Mouse (Mus musculus): Measurements from ENCODE around the gene Mindy4. TPM values are rescaled to one million over a fixed set of nuclear protein-coding genes. Genes with fewer than 3 reads are reported as not detected.

The Mindy4 gene
- polyA plus RNA-seq, 1 experiment from 2014 or later: 5.0 TPM

DNA sequence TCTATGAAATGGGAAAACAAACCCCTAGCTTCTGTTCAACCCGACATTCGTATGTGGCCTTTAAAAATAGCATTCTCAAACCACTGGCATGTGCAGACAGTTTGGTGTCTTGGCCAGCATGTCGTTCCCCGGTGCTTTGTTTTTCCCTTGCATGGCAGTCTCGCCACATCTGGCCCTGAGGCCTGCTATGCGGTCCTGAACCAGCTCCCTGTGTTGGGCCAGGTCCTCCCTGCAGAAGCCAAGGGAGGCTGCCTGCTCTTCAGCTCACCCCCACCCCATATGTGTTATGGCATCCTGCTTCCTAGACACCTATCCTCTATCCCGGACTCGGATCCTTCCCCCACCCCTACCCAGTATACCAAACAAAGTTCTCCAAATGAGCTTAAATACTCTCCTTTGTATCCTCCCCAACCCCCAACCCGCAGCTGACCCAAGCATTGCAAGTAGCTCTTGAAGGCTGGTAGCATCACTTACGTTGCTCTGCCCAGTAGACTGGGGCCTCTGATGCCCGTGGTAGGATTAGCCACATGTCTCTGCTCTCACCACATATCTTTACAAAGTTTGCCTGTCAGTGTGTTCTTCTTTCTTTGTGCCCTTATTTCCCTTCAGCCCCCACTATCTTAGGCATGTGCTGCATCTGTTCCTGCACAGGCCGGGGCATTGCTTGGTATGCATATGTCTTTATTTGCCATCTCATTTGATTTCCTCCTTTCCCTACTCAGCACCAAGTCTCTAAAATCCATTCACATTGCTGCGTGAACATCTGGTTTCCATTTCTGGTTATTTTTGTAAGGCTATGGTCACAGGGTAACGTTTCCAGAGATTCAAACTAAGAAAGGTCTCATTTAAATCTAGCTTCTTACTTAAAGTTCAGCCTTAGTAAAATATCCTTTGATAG, 55.5 kb downstream of the Mindy4 start:
- no peak for ATAC-seq (ENCODE audit: extremely low read depth, insufficient number of reproducible peaks, low FRiP score, low TSS enrichment)
- no peaks in the 10 kb centered on the region for H3K36me3 ChIP-seq
- H3K9ac ChIP-seq: no peak overlapping the region
- 0 out of 2 replicates have a peak, but pooled peaks cover 3% of the 10 kb centered on the region for H3K27me3 ChIP-seq (replicated peaks)
- no peak overlapping the region for H3K4me3 ChIP-seq
- H3K9me3 ChIP-seq: no peaks in the 10 kb centered on the region
- H3K4me1 ChIP-seq: peaks cover 33% of the 10 kb centered on the region
- 67% methylated on average over 14 of the region's 14 CpGs for WGBS
- no peak overlapping the region for H3K27ac ChIP-seq (replicated peaks)
- H3K4me2 ChIP-seq: no peak overlapping the region

DNA sequence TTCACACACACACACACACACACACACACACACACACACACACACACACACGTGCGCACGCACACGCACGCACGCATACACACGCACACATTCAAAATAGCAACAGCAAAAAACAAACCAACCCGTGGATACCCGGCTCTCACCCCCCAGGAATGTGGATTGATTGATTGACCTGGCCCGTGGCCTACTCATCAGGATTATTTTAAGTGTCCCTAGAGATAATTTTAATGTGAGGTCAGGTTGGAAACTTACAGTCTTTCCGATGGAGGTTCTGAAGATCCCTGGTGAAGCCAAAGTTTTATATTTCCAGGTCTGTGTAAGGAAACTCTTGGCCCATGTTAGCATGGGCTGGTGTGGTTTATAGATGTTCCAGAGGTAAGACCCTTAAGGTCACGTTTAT, 59.0 kb downstream of the Mindy4 start:
- no peak overlapping the region for H3K9ac ChIP-seq
- H3K36me3 ChIP-seq: no peaks in the 10 kb centered on the region
- H3K27me3 ChIP-seq (replicated peaks): no peaks in the 10 kb centered on the region
- H3K9me3 ChIP-seq: no peaks in the 10 kb centered on the region
- WGBS: 65% methylated on average over 12 of the region's 12 CpGs
- no peak for ATAC-seq (ENCODE audit: extremely low read depth, insufficient number of reproducible peaks, low FRiP score, low TSS enrichment)
- no peak overlapping the region for H3K4me2 ChIP-seq
- H3K4me1 ChIP-seq: peaks cover 44% of the 10 kb centered on the region
- H3K4me3 ChIP-seq: no peak overlapping the region
- H3K27ac ChIP-seq (replicated peaks): no peak overlapping the region

DNA sequence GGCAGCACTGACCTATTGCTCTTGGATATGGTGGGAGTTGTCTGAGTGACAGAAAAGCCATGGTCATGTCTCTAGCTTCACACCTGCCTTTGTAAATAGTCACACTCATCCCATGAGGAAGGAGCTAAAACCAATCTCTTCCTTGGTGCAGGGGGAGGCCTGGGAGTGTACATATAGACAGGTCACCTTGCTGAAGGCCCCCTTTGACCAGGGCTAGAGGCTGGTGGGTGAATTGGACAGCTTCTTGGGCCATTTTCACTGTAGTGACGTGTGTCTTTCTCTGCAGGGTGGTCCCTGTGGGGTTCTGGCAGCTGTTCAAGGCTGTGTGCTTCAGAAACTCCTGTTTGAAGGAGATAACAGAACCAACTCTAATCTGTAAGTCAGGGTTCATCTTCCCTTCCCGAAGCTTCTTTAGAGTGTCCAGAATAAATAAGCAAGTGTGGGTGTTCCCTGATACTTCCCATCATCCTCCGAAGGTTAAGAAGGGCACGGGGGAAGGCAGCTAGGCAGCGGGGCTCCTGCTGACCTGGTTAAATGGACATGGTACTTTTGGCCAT, 60.4 kb downstream of the Mindy4 start:
- Histone ChIP-seq H3K9ac (no peak overlapping the region), H3K9me3 (no peaks in the 10 kb centered on the region), H3K4me3 (no peak overlapping the region), H3K36me3 (no peaks in the 10 kb centered on the region), H3K4me1 (peaks cover 38% of the 10 kb centered on the region), H3K27ac (replicated peaks) (no peak overlapping the region), H3K27me3 (replicated peaks) (no peaks in the 10 kb centered on the region), H3K4me2 (no peak overlapping the region)
- 49% methylated on average over 5 of the region's 5 CpGs for WGBS
- no peak for ATAC-seq (ENCODE audit: extremely low read depth, insufficient number of reproducible peaks, low FRiP score, low TSS enrichment)

DNA sequence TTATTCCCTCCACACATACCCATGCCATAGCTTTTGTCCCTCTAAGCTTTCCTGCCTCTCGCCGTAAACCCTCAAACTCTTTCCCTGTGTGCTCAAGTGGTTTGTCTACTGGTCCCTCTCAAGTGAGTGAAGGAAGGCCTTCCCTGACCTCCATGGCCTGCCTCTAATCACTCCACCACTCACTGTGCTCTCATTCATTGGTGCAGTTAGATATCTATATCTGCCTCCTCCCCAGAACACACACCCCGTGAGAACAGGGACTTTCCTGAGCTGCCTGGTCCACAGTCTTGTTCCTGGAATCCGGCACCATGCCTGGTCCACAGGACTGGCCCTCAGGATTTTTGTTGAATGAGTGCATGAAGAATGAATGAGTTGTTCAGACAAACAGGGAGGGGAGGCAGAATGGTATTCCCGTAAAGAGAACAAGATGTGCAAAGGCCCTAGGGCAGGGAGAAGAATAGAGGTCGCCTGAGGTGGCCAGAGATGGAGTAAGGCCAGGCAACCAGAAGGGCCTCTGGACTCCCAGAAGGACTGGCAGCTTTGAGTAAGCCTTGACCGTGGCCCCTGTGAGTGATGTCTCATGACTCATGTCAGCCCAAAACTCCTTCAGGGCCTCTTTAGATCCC, 61.7 kb downstream of the Mindy4 start:
- 74% methylated on average over 7 of the region's 7 CpGs for WGBS
- Histone ChIP-seq H3K9ac (no peak overlapping the region), H3K27me3 (replicated peaks) (no peaks in the 10 kb centered on the region), H3K4me3 (no peak overlapping the region), H3K36me3 (no peaks in the 10 kb centered on the region), H3K27ac (replicated peaks) (no peak overlapping the region), H3K4me2 (no peak overlapping the region), H3K9me3 (no peaks in the 10 kb centered on the region), H3K4me1 (peaks cover 26% of the 10 kb centered on the region)
- no peak for ATAC-seq (ENCODE audit: extremely low read depth, insufficient number of reproducible peaks, low FRiP score, low TSS enrichment)

DNA sequence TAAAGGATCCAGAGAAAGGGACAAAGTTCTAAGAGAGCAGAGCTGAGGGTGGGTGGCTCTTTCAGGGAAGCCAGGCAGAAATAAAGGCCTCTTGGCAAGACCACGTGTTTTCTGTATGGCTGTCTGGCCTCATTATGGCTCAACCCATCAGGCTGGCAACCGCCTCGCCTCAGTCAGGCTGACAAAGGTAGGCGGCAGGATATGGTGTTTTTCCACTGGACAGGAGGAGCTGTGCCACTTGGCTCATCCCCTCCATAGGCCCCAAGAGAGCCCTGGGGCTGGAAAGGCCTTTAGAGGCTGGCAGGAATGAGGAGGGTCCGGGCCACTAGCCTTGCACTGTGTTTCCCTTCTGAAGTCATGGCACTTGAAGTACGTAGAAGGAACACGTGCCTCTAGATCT, 69.8 kb downstream of the Mindy4 start:
- ATAC-seq (ENCODE audit: extremely low read depth, insufficient number of reproducible peaks, low FRiP score, low TSS enrichment): no peak
- H3K4me2 ChIP-seq: no peak overlapping the region
- no peaks in the 10 kb centered on the region for H3K27me3 ChIP-seq (replicated peaks)
- H3K4me1 ChIP-seq: peaks cover 31% of the 10 kb centered on the region
- H3K36me3 ChIP-seq: no peaks in the 10 kb centered on the region
- H3K4me3 ChIP-seq: no peak overlapping the region
- no peak overlapping the region for H3K9ac ChIP-seq
- no peak overlapping the region for H3K27ac ChIP-seq (replicated peaks)
- no peaks in the 10 kb centered on the region for H3K9me3 ChIP-seq
- 80% methylated on average over 7 of the region's 7 CpGs for WGBS

DNA sequence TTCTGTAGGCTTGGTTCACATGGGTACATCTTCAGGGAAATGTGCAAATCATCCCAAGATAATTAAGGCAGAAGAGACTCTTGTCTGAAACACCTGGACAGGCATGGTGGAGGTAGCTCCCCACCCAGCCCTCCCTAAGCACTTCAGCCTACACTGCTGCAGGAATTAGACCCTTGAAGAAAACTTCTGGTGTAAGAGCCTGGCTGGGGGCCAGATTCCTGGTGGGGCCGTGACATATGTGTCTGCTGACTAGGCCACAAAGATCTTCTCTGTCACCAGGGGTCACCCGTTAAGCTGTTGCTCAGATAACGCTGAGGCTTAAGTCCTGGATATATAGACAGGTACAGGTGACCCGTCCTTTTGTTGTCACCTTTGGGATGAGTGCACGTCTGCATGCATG, 70.3 kb downstream of the Mindy4 start:
- H3K9ac ChIP-seq: no peak overlapping the region
- no peaks in the 10 kb centered on the region for H3K9me3 ChIP-seq
- no peaks in the 10 kb centered on the region for H3K27me3 ChIP-seq (replicated peaks)
- H3K4me1 ChIP-seq: peaks cover 31% of the 10 kb centered on the region
- H3K27ac ChIP-seq (replicated peaks): no peak overlapping the region
- ATAC-seq (ENCODE audit: extremely low read depth, insufficient number of reproducible peaks, low FRiP score, low TSS enrichment): no peak
- no peaks in the 10 kb centered on the region for H3K36me3 ChIP-seq
- 41% methylated on average over 5 of the region's 5 CpGs for WGBS
- no peak overlapping the region for H3K4me3 ChIP-seq
- no peak overlapping the region for H3K4me2 ChIP-seq

DNA sequence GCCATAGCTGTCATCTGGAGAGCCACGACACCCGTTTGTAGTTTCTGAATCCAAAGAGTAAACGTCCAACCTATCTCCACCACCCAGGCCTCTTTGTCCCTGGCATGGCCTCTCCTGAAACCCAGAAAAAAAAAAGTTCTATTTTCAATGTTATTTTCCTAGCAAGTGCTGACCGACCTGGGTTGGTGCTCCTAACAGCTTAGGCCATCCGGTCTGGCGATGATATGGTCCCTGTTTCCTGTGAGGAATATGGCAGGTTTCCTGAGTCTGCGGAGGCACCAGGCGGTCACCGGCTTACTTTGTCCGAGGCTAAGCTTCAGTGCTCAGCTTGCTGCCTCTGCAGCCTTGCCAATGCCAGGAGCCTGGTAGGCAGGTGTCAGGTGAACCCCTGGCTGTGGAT, 71.8 kb downstream of the Mindy4 start:
- no peaks in the 10 kb centered on the region for H3K36me3 ChIP-seq
- WGBS: 68% methylated on average over 10 of the region's 10 CpGs
- H3K4me1 ChIP-seq: peaks cover 35% of the 10 kb centered on the region
- no peaks in the 10 kb centered on the region for H3K9me3 ChIP-seq
- no peak overlapping the region for H3K9ac ChIP-seq
- no peak overlapping the region for H3K27ac ChIP-seq (replicated peaks)
- ATAC-seq (ENCODE audit: extremely low read depth, insufficient number of reproducible peaks, low FRiP score, low TSS enrichment): no peak
- H3K4me3 ChIP-seq: no peak overlapping the region
- no peaks in the 10 kb centered on the region for H3K27me3 ChIP-seq (replicated peaks)
- H3K4me2 ChIP-seq: no peak overlapping the region

DNA sequence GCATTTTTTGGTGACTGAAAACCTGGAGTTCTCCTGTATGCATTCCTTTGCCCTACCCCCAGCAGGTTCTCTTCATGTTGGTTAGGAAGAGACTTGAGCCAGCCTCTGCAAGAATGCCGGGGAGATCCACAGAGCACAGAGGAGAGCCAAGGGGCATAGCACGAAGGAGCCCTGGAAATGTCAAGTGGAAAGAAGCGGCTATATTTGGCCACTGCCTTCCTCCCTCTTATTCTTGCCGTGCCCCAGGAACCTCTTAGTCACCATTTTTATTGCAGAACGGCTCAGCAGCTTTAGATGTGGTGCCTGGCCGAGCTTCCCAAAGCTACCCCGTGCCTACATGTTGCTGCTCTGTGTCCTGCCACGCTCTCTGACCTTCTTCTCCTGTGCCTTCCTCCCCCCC, 72.6 kb downstream of the Mindy4 start:
- H3K9me3 ChIP-seq: no peaks in the 10 kb centered on the region
- ATAC-seq (ENCODE audit: extremely low read depth, insufficient number of reproducible peaks, low FRiP score, low TSS enrichment): no peak
- H3K9ac ChIP-seq: no peak overlapping the region
- H3K4me2 ChIP-seq: no peak overlapping the region
- no peaks in the 10 kb centered on the region for H3K36me3 ChIP-seq
- H3K4me1 ChIP-seq: peaks cover 43% of the 10 kb centered on the region
- 49% methylated on average over 8 of the region's 8 CpGs for WGBS
- H3K4me3 ChIP-seq: no peak overlapping the region
- H3K27ac ChIP-seq (replicated peaks): no peak overlapping the region
- no peaks in the 10 kb centered on the region for H3K27me3 ChIP-seq (replicated peaks)

DNA sequence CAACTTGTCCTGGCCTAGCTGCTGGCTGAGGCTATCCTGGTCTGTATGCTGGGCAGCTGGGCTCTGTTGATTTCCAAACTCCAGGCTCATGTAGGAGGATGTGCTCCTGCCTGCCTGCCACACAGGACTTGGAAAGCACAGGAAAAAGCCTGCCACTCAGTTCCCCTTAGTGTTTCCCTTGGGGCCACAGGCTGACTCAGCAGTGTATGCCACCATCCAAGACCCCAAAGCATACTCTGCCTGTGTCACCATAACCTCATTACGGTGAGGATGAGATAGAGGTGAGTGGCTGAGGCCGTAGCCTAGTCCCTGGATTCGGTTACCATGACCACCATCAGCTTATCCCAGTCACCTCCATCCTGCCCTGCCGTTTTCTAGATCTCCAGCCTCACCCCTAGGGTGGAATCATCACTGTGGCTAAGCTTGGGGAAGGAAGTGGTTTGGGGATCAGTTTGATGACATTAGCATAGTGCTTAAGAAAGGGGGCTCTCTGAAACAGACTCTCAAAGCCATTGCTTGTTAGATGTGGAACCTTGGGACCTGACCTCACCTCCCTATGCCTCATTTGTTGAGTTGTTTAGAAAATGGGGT, 73.6 kb downstream of the Mindy4 start:
- no peak overlapping the region for H3K9ac ChIP-seq
- 77% methylated on average over 4 of the region's 4 CpGs for WGBS
- H3K27me3 ChIP-seq (replicated peaks): no peaks in the 10 kb centered on the region
- no peaks in the 10 kb centered on the region for H3K9me3 ChIP-seq
- peaks cover 53% of the 10 kb centered on the region for H3K4me1 ChIP-seq
- ATAC-seq (ENCODE audit: extremely low read depth, insufficient number of reproducible peaks, low FRiP score, low TSS enrichment): no peak
- no peak overlapping the region for H3K4me2 ChIP-seq
- H3K27ac ChIP-seq (replicated peaks): no peak overlapping the region
- no peak overlapping the region for H3K4me3 ChIP-seq
- H3K36me3 ChIP-seq: no peaks in the 10 kb centered on the region

DNA sequence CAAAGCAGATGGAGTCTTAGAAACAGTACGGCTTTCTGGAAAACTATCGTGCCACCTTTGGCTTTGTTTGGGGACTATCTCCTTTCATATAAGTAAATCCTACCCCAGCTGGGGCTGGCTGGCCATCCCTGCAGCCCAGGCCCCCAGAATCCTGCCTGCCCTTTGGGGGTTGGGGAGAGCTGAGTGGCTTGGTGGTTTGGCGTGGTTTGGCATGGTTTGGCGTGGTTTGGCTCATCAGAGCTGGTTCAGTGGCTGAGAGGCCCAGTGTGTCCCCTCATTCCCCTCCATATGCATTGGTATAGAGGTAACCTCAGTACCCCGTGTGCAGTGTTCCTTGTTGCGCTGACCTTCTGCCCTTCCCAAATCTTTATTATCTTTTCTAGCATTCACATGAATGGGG, 74.9 kb downstream of the Mindy4 start:
- H3K36me3 ChIP-seq: peaks cover 5% of the 10 kb centered on the region; the same call in 1 of the 2 replicates
- WGBS: 74% methylated on average over 6 of the region's 6 CpGs
- no peak overlapping the region for H3K4me2 ChIP-seq
- no peak overlapping the region for H3K4me3 ChIP-seq
- H3K4me1 ChIP-seq: peaks cover 54% of the 10 kb centered on the region
- H3K27ac ChIP-seq (replicated peaks): no peak overlapping the region
- H3K9ac ChIP-seq: no peak overlapping the region
- H3K27me3 ChIP-seq (replicated peaks): no peaks in the 10 kb centered on the region
- no peak for ATAC-seq (ENCODE audit: extremely low read depth, insufficient number of reproducible peaks, low FRiP score, low TSS enrichment)
- H3K9me3 ChIP-seq: peaks cover 3% of the 10 kb centered on the region; the same call in 1 of the 2 replicates

DNA sequence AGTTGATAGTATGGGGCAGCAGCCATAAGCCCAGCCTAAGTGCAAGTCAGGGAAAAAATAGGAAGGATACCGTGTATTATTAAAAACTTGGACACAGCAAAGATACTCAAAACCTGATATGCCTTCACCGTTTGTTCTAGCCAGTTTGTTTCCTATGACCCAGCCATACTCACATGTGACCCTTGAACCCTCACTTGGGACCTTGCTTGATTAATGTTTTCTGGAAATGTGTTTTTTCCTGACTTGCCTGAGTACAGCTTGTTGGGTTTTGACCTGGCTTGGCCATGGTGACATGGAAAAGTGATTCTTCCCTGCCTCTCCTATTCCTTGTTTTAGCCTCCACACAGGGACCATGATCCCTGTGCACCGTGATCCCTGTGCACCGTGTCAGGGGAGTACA, 75.3 kb downstream of the Mindy4 start:
- no peak overlapping the region for H3K27ac ChIP-seq (replicated peaks)
- ATAC-seq (ENCODE audit: extremely low read depth, insufficient number of reproducible peaks, low FRiP score, low TSS enrichment): no peak
- H3K9ac ChIP-seq: no peak overlapping the region
- H3K4me3 ChIP-seq: no peak overlapping the region
- peaks cover 5% of the 10 kb centered on the region; the same call in 1 of the 2 replicates for H3K9me3 ChIP-seq
- H3K27me3 ChIP-seq (replicated peaks): no peaks in the 10 kb centered on the region
- H3K36me3 ChIP-seq: peaks cover 6% of the 10 kb centered on the region; the same call in 1 of the 2 replicates
- peaks cover 50% of the 10 kb centered on the region for H3K4me1 ChIP-seq
- whole genome bisulfite sequencing: 75% methylated on average over 4 of the region's 4 CpGs
- H3K4me2 ChIP-seq: no peak overlapping the region

All from heart, embryonic 13.5 days (tissue).